Mouse (Mus musculus) liver, embryonic 14.5 days (tissue): ENCODE measurements around the gene Vwde.

Experiments
- CTCF ChIP-seq: IDR thresholded peaks from 2 replicates; pipeline ENCODE4 v1.5.1; 2016; ENCODE audit warnings: antibody characterized with exemption, low read depth, control low read depth
- EP300 ChIP-seq: IDR thresholded peaks from 2 replicates; pipeline ENCODE4 v1.6.1; 2016; ENCODE audit warnings: antibody characterized with exemption, low read depth

DNA sequence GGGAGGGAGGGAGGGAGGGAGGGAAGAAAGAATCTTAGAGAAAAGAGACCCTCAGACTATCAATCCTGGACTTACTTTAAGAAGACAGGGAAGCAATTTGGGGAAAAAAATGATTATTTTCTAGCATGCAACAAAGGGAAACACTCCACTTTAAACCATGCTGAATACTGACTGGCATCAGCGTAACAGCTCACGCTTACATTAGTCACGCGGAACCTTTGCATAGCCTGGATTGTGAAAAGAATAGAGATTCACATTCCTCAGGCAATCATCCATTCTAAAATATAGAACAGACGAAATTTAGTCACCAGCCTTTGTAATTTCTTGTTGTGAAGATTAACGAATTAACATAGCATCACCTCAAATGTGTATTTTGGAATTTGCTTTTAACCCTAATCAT, 18.6 kb downstream of the Vwde start:
- TF ChIP-seq CTCF (no peak), EP300 (no peak)
